Mouse (Mus musculus) liver, embryonic 14.5 days (tissue): ENCODE data around the gene Brf1.

ENCODE experiments used
- CTCF ChIP-seq: IDR thresholded peaks from 2 replicates; pipeline ENCODE4 v1.5.1; 2016; ENCODE audit warnings: antibody characterized with exemption, low read depth, control low read depth
- EP300 ChIP-seq: IDR thresholded peaks from 2 replicates; pipeline ENCODE4 v1.6.1; 2016; ENCODE audit warnings: antibody characterized with exemption, low read depth

DNA sequence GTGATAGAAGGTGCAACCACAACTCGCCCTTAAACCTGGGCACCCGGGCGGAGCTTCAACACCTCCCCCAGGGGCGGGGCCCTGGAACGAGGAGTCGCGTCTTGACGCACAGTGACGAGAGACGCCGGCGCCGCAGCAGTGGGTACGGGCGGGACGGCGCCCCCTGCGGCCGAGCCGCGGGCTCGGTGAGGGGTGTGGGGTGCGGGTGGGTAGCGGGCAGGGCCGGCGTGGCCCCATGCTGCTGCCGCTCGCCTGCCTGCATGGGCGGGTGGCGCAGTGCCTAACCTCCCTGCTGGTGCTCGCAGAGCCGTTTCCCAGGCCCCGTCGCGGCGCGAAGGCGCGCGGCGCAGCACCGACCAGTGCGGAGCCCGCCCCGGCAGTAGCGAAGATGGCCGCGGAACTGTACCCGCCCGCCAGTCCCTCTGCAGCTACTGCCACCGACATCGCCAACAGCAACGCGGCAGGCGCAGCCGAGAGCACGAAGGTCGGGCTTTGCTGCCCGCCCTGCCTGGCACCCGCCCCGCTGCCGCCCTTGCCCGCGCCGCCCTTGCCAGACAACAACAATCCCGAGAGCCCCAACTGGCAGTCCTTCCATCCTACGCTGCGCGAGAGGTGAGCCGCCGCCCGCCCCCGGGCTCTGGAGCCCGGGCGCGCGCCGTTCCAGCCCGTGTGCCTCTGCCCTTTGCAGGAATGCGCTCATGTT, 24.0 kb downstream of the Brf1 start, which contains the start of gene Btbd6:
- TF ChIP-seq CTCF (peak; percentile 45), EP300 (no peak)
